Comparison of ENCODE assay signal across 11 mouse cellular contexts in genomic region chr3:127848088-127848808, GRCm38 (mm10). TPM values are rescaled to one million over a fixed set of nuclear protein-coding genes. Genes with fewer than 3 reads are reported as not detected.
DNase-seq lines count a peak whose midpoint lies in the region; ATAC-seq and TF ChIP-seq lines count a peak whose summit lies in the region.
"Had no signal": no experiment of that assay in that cellular context is flagged by ENCODE, and none has a peak within 500 bp of the region (broad histone marks: within the 10 kb centered on the region; RNA-seq: fewer than 3 reads in every experiment).

No protein-coding gene starts in this region.

- H3K4me2 ChIP-seq in lung, postnatal 0 days (replicated peaks; ENCODE audit: low read depth, low read length): no peak overlapping the region
- H3K4me2 ChIP-seq: kidney, embryonic 15.5 days had no signal

- WGBS in lung, postnatal 0 days: 59% methylated on average over 11 of the region's 11 CpGs
- WGBS in limb, embryonic 10.5 days: 92% methylated on average over 11 of the region's 11 CpGs
- WGBS in heart, adult 2 months: 57% methylated on average over 11 of the region's 11 CpGs

- H3K79me2 ChIP-seq in heart, adult 2 months (replicated peaks; ENCODE audit: control insufficient read depth, insufficient read depth, low read length): no peaks in the 10 kb centered on the region

- no peak overlapping the region for H3K27ac ChIP-seq in lung, postnatal 0 days (ENCODE audit: low read length)
- no peak overlapping the region for H3K27ac ChIP-seq in limb, embryonic 10.5 days
- H3K27ac ChIP-seq in heart, adult 2 months: no peak overlapping the region
- H3K27ac ChIP-seq: hindbrain, embryonic 10.5 days; kidney, embryonic 15.5 days; macrophage had no signal

- TF ChIP-seq CTCF in lung, postnatal 0 days (IDR thresholded peaks at IDR 0.05): no peak
- no peak for TF ChIP-seq CTCF in heart, adult 2 months (IDR thresholded peaks at IDR 0.05)

- H3K36me3 ChIP-seq in lung, postnatal 0 days (ENCODE audit: insufficient read depth, low read length): no peaks in the 10 kb centered on the region
- no peaks in the 10 kb centered on the region for H3K36me3 ChIP-seq in limb, embryonic 10.5 days
- H3K36me3 ChIP-seq in heart, adult 2 months (ENCODE audit: control insufficient read depth, insufficient read depth, low read length): no peaks in the 10 kb centered on the region
- H3K36me3 ChIP-seq: hindbrain, embryonic 10.5 days; kidney, embryonic 15.5 days had no signal

- H3K27me3 ChIP-seq in lung, postnatal 0 days (replicated peaks; ENCODE audit: insufficient read depth, low read length): no peaks in the 10 kb centered on the region
- no peaks in the 10 kb centered on the region for H3K27me3 ChIP-seq in limb, embryonic 10.5 days (ENCODE audit: low read depth, poor library complexity, severe bottlenecking)
- H3K27me3 ChIP-seq in heart, adult 2 months (ENCODE audit: control insufficient read depth, insufficient read depth, low read length): no peaks in the 10 kb centered on the region
- H3K27me3 ChIP-seq: kidney, embryonic 15.5 days had no signal

- peak; percentile 30 to 77 for DNase-seq in adrenal gland, adult (ENCODE audit: inconsistent age in 2 of 2, low spot score in 1 of 2)
- DNase-seq in adrenal gland, postnatal 4 days (ENCODE audit: low spot score in 2 of 2): no peak
- DNase-seq in lung, postnatal 0 days (ENCODE audit: low spot score): peak; percentile 62
- DNase-seq in lung, postnatal 25 days (ENCODE audit: low spot score): no peak
- DNase-seq in limb, embryonic 10.5 days (ENCODE audit: low spot score): peak; percentile 21
- no peak for DNase-seq in heart, adult 2 months
- no peak for DNase-seq in gastrocnemius, postnatal 25 days

- H3K9ac ChIP-seq in lung, postnatal 0 days (replicated peaks; ENCODE audit: low read depth): no peak overlapping the region
- H3K9ac ChIP-seq in heart, adult 2 months (ENCODE audit: low read depth, low read length): no peak overlapping the region
- H3K9ac ChIP-seq: kidney, embryonic 15.5 days had no signal

- intact Hi-C loops in heart, adult 2 months (cut with DNase I): no loop called here

- peak; percentile 21; the same call in 1 of the 2 replicates for ATAC-seq in lung, postnatal 0 days
- peak; percentile 73 for ATAC-seq in megakaryocyte progenitor cell, adult 5-6 weeks (replicated peaks; ENCODE audit: poor library complexity)

- TF ChIP-seq POLR2A in heart, adult 2 months (IDR thresholded peaks at IDR 0.05; ENCODE audit: insufficient read depth, low read depth, low read length): no peak

- H3K4me3 ChIP-seq in lung, postnatal 0 days (ENCODE audit: low read depth, low read length): no peak overlapping the region
- no peak overlapping the region for H3K4me3 ChIP-seq in limb, embryonic 10.5 days
- H3K4me3 ChIP-seq in heart, adult 2 months: no peak overlapping the region
- H3K4me3 ChIP-seq: hindbrain, embryonic 10.5 days; kidney, embryonic 15.5 days had no signal

- H3K9me3 ChIP-seq in lung, postnatal 0 days (ENCODE audit: low read length): no peaks in the 10 kb centered on the region
- H3K9me3 ChIP-seq in limb, embryonic 10.5 days (replicated peaks): no peaks in the 10 kb centered on the region
- H3K9me3 ChIP-seq: hindbrain, embryonic 10.5 days; kidney, embryonic 15.5 days had no signal

- TF ChIP-seq EP300 in lung, postnatal 0 days (IDR thresholded peaks at IDR 0.05): 0 out of 2 replicates have a peak, but pooled peaks have one; percentile 9
- no peak for TF ChIP-seq EP300 in heart, adult 2 months (IDR thresholded peaks at IDR 0.05; ENCODE audit: insufficient read depth, low read depth, low read length)

- H3K4me1 ChIP-seq in lung, postnatal 0 days (ENCODE audit: insufficient read depth, low read depth, low read length): no peaks in the 10 kb centered on the region
- no peaks in the 10 kb centered on the region for H3K4me1 ChIP-seq in limb, embryonic 10.5 days
- no peaks in the 10 kb centered on the region for H3K4me1 ChIP-seq in heart, adult 2 months (ENCODE audit: control insufficient read depth, insufficient read depth, low read length)
- H3K4me1 ChIP-seq: kidney, embryonic 15.5 days had no signal

RNA-seq across cellular contexts. Expression of gene Ap1ar, which starts 10.9 kb away (rescaled TPM):
- 10 to 100 TPM; 31.3 to 40.7 TPM for total RNA-seq in adrenal gland, postnatal 4 days (2021)
- 24.7 and 25.7 TPM in 2 replicates for polyA plus RNA-seq in lung, postnatal 0 days (2015; fragmentation: Nextera tagmentation; extraction: Ambion mirVana)
- 59.9 and 67.6 TPM in 2 replicates for polyA plus RNA-seq in limb, embryonic 10.5 days (2016; fragmentation: Nextera tagmentation; extraction: Ambion mirVana)
- total RNA-seq in megakaryocyte progenitor cell, adult 5-6 weeks (2015): 60.0 and 69.6 TPM in 2 replicates
- total RNA-seq in megakaryocyte progenitor cell, adult 5-6 weeks (2017): 56.3 and 71.7 TPM in 2 replicates
- total RNA-seq in heart, adult 2 months (2021): 10 to 100 TPM; 17.6 to 18.2 TPM
- polyA plus RNA-seq in heart, adult 2 months (2012; rRNA removed): 12.0 and 17.7 TPM in 2 replicates
- total RNA-seq in gastrocnemius, postnatal 25 days (2021): 10 to 100 TPM; 19.1 to 19.8 TPM

RNA-seq across cellular contexts. Expression of gene Fam241a, which starts 47.9 kb away (rescaled TPM):
- total RNA-seq in adrenal gland, postnatal 4 days (2021): 1 to 10 TPM; 4.7 to 6.5 TPM
- polyA plus RNA-seq in lung, postnatal 0 days (2015; fragmentation: Nextera tagmentation; extraction: Ambion mirVana): 22.5 and 23.1 TPM in 2 replicates
- polyA plus RNA-seq in limb, embryonic 10.5 days (2016; fragmentation: Nextera tagmentation; extraction: Ambion mirVana): 1.7 and 2.0 TPM in 2 replicates
- 34.4 and 38.7 TPM in 2 replicates for total RNA-seq in megakaryocyte progenitor cell, adult 5-6 weeks (2015)
- 21.0 and 27.7 TPM in 2 replicates for total RNA-seq in megakaryocyte progenitor cell, adult 5-6 weeks (2017)
- total RNA-seq in heart, adult 2 months (2021): 1 to 10 TPM; 3.6 to 4.2 TPM
- 1.3 and 1.7 TPM in 2 replicates for polyA plus RNA-seq in heart, adult 2 months (2012; rRNA removed)
- total RNA-seq in gastrocnemius, postnatal 25 days (2021): 1 to 10 TPM; 2.9 to 3.9 TPM

RNA-seq across cellular contexts. Expression of gene Tifa, which starts 58.6 kb away (rescaled TPM):
- 1 to 10 TPM; 4.8 to 6.6 TPM for total RNA-seq in adrenal gland, postnatal 4 days (2021)
- 6.3 and 7.1 TPM in 2 replicates for polyA plus RNA-seq in lung, postnatal 0 days (2015; fragmentation: Nextera tagmentation; extraction: Ambion mirVana)
- polyA plus RNA-seq in limb, embryonic 10.5 days (2016; fragmentation: Nextera tagmentation; extraction: Ambion mirVana): 1.2 and 1.7 TPM in 2 replicates
- 56.4 and 60.7 TPM in 2 replicates for total RNA-seq in megakaryocyte progenitor cell, adult 5-6 weeks (2015)
- 53.6 and 57.0 TPM in 2 replicates for total RNA-seq in megakaryocyte progenitor cell, adult 5-6 weeks (2017)
- total RNA-seq in heart, adult 2 months (2021): 1 to 10 TPM; 1.6 to 2.3 TPM
- polyA plus RNA-seq in heart, adult 2 months (2012; rRNA removed): 1.3 and 2.0 TPM in 2 replicates
- total RNA-seq in gastrocnemius, postnatal 25 days (2021): under 1 TPM; 0.67 to 0.70 TPM

Comparison
In these comparisons a context has a peak if more than half of its experiments do, and no peak if none do; other contexts are left out.
1. DNase-seq: peak in adrenal gland, adult (2 of 2), lung, postnatal 0 days (single experiment) and limb, embryonic 10.5 days (single experiment); none in adrenal gland, postnatal 4 days (0 of 2), lung, postnatal 25 days (single experiment), heart, adult 2 months (0 of 2) and gastrocnemius, postnatal 25 days (single experiment).
2. RNA of gene Tifa, which starts 58.6 kb away (total RNA-seq): 53.6 to 60.7 TPM in megakaryocyte progenitor cell, adult 5-6 weeks; 4.8 to 6.6 TPM in adrenal gland, postnatal 4 days, 1.6 to 2.3 TPM in heart, adult 2 months and 0.67 to 0.70 TPM in gastrocnemius, postnatal 25 days; every median in the first group is over 4 times any median in the second.